9 mouse cellular contexts compared by ENCODE assay signal in the genomic region with DNA sequence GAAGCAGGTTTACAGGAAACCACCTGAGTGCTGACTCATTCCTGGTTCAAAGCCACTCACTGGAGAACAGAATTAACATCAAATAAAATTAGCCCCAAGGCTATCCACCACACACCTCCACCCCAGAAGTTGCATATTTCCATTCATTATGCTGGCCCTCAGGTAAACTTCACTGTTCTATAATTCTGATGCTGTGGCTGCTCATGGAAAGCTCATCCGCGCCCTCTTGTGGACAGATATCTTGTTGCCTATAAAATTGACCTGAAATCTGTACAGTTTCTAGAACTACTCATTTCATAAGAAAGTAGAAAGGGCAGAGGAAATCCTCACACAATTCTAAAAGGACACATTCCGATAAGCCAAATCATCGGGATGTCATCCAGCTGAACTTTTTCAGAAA. TPM values are rescaled to one million over a fixed set of nuclear protein-coding genes. Genes with fewer than 3 reads are reported as not detected.
DNase-seq lines count a peak whose midpoint lies in the region; ATAC-seq lines count a peak whose summit lies in the region.
"Had no signal": no experiment of that assay in that cellular context is flagged by ENCODE, and none has a peak within 500 bp of the region (broad histone marks: within the 10 kb centered on the region; RNA-seq: fewer than 3 reads in every experiment).

No protein-coding gene starts in this region.

- H3K4me2 ChIP-seq in hindbrain, embryonic 11.5 days (replicated peaks; ENCODE audit: low read depth, low read length): no peak overlapping the region
- H3K4me2 ChIP-seq in hindbrain, embryonic 12.5 days (replicated peaks): no peak overlapping the region
- H3K4me2 ChIP-seq: limb, embryonic 13.5 days had no signal

- WGBS in hindbrain, embryonic 11.5 days: 24% methylated on average over 4 of the region's 4 CpGs
- WGBS in hindbrain, embryonic 12.5 days: 18% methylated on average over 4 of the region's 4 CpGs

- peak; percentile 76 for DNase-seq in hindbrain, embryonic 11.5 days (ENCODE audit: low spot score)
- peak; percentile 43 for DNase-seq in Muller cell, postnatal 12 days (ENCODE audit: inconsistent ontology term)
- peak; percentile 37 for DNase-seq in cerebellum, adult 9-11 months
- peak; percentile 64 to 79 for DNase-seq in heart, postnatal 14 days
- DNase-seq in left cerebral cortex, adult 11 months (ENCODE audit: low spot score): peak; percentile 64
- peak; percentile 88 for DNase-seq in naive thymus-derived CD4-positive, alpha-beta T cell, adult 2 months (ENCODE audit: low read depth)
- peak; percentile 74 for DNase-seq in thymus, postnatal 0 days (ENCODE audit: low spot score)

- H3K4me3 ChIP-seq in hindbrain, embryonic 11.5 days (ENCODE audit: low read depth, low read length): no peak overlapping the region
- H3K4me3 ChIP-seq in hindbrain, embryonic 12.5 days: no peak overlapping the region
- H3K4me3 ChIP-seq: limb, embryonic 13.5 days had no signal

- no peak overlapping the region for H3K27ac ChIP-seq in hindbrain, embryonic 11.5 days (ENCODE audit: low read depth, low read length)
- no peak overlapping the region for H3K27ac ChIP-seq in hindbrain, embryonic 12.5 days
- H3K27ac ChIP-seq: limb, embryonic 13.5 days had no signal

- no peak overlapping the region for H3K9ac ChIP-seq in hindbrain, embryonic 11.5 days (ENCODE audit: low read depth, low read length)
- H3K9ac ChIP-seq in hindbrain, embryonic 12.5 days: no peak overlapping the region
- H3K9ac ChIP-seq: limb, embryonic 13.5 days had no signal

- no peak for ATAC-seq in hindbrain, embryonic 11.5 days (ENCODE audit: low FRiP score)
- no peak for ATAC-seq in hindbrain, embryonic 12.5 days (ENCODE audit: low FRiP score)

- no peaks in the 10 kb centered on the region for H3K4me1 ChIP-seq in hindbrain, embryonic 11.5 days (replicated peaks; ENCODE audit: control insufficient read depth, insufficient read depth, low read length)
- no peaks in the 10 kb centered on the region for H3K4me1 ChIP-seq in hindbrain, embryonic 12.5 days
- H3K4me1 ChIP-seq: limb, embryonic 13.5 days had no signal

- H3K27me3 ChIP-seq in hindbrain, embryonic 11.5 days (ENCODE audit: control insufficient read depth, insufficient read depth, low read length): no peaks in the 10 kb centered on the region
- no peaks in the 10 kb centered on the region for H3K27me3 ChIP-seq in hindbrain, embryonic 12.5 days
- H3K27me3 ChIP-seq: limb, embryonic 13.5 days had no signal

- intact Hi-C loops in heart, postnatal 14 days (cut with DNase I): loop anchor here (2.0 to 5.0 kb wide), 2 partner anchors 68 to 151 kb away; no protein-coding TSS in a partner anchor

- no peaks in the 10 kb centered on the region for H3K9me3 ChIP-seq in hindbrain, embryonic 11.5 days (ENCODE audit: control insufficient read depth, low read length)
- H3K9me3 ChIP-seq in hindbrain, embryonic 12.5 days (replicated peaks): no peaks in the 10 kb centered on the region
- H3K9me3 ChIP-seq: limb, embryonic 13.5 days had no signal

- no peaks in the 10 kb centered on the region for H3K36me3 ChIP-seq in hindbrain, embryonic 11.5 days (ENCODE audit: control insufficient read depth, insufficient read depth, low read length)
- H3K36me3 ChIP-seq in hindbrain, embryonic 12.5 days: no peaks in the 10 kb centered on the region
- H3K36me3 ChIP-seq: limb, embryonic 13.5 days had no signal

RNA-seq across cellular contexts. Expression of a gene that starts 6.4 kb away (rescaled TPM):
- 285 and 288 TPM in 2 replicates for polyA plus RNA-seq in hindbrain, embryonic 11.5 days (2014; fragmentation: Nextera tagmentation; extraction: Ambion mirVana)
- 235 and 265 TPM in 2 replicates for polyA plus RNA-seq in hindbrain, embryonic 12.5 days (2016; fragmentation: Nextera tagmentation; extraction: Ambion mirVana)
- 100 to 1,000 TPM; 448 to 463 TPM for total RNA-seq in heart, postnatal 14 days (2021)
- 352 and 368 TPM in 2 replicates for polyA plus RNA-seq in thymus, postnatal 0 days (2015; fragmentation: Nextera tagmentation; extraction: Ambion mirVana)

RNA-seq across cellular contexts. Expression of a gene that starts 15.9 kb away (rescaled TPM):
- 49.9 and 50.7 TPM in 2 replicates for polyA plus RNA-seq in hindbrain, embryonic 11.5 days (2014; fragmentation: Nextera tagmentation; extraction: Ambion mirVana)
- polyA plus RNA-seq in hindbrain, embryonic 12.5 days (2016; fragmentation: Nextera tagmentation; extraction: Ambion mirVana): 45.6 and 48.3 TPM in 2 replicates
- 10 to 100 TPM; 12.1 to 12.3 TPM for total RNA-seq in heart, postnatal 14 days (2021)
- polyA plus RNA-seq in thymus, postnatal 0 days (2015; fragmentation: Nextera tagmentation; extraction: Ambion mirVana): 28.6 and 28.9 TPM in 2 replicates

RNA-seq across cellular contexts. Expression of a gene that starts 16.2 kb away (rescaled TPM):
- 20.7 and 25.8 TPM in 2 replicates for polyA plus RNA-seq in hindbrain, embryonic 11.5 days (2014; fragmentation: Nextera tagmentation; extraction: Ambion mirVana)
- 23.6 TPM in 2 replicates for polyA plus RNA-seq in hindbrain, embryonic 12.5 days (2016; fragmentation: Nextera tagmentation; extraction: Ambion mirVana)
- total RNA-seq in heart, postnatal 14 days (2021): 10 to 100 TPM; 28.2 to 42.4 TPM
- polyA plus RNA-seq in thymus, postnatal 0 days (2015; fragmentation: Nextera tagmentation; extraction: Ambion mirVana): 60.4 and 62.3 TPM in 2 replicates

RNA-seq across cellular contexts. Expression of a gene that starts 46.0 kb away (rescaled TPM):
- polyA plus RNA-seq in hindbrain, embryonic 11.5 days (2014; fragmentation: Nextera tagmentation; extraction: Ambion mirVana): 3.3 and 5.7 TPM in 2 replicates
- 6.9 and 7.6 TPM in 2 replicates for polyA plus RNA-seq in hindbrain, embryonic 12.5 days (2016; fragmentation: Nextera tagmentation; extraction: Ambion mirVana)
- total RNA-seq in heart, postnatal 14 days (2021): 1 to 10 TPM; 8.1 to 9.1 TPM
- 22.6 and 24.5 TPM in 2 replicates for polyA plus RNA-seq in thymus, postnatal 0 days (2015; fragmentation: Nextera tagmentation; extraction: Ambion mirVana)

Comparison
In these comparisons a context has a peak if more than half of its experiments do, and no peak if none do; other contexts are left out.
1. DNase-seq: peak in every context shown above with its lines; median percentile 88 in naive thymus-derived CD4-positive, alpha-beta T cell, adult 2 months; 76 in hindbrain, embryonic 11.5 days; 74 in thymus, postnatal 0 days; 72 in heart, postnatal 14 days; 64 in left cerebral cortex, adult 11 months; 43 in Muller cell, postnatal 12 days; 37 in cerebellum, adult 9-11 months.